In the genomic region with DNA sequence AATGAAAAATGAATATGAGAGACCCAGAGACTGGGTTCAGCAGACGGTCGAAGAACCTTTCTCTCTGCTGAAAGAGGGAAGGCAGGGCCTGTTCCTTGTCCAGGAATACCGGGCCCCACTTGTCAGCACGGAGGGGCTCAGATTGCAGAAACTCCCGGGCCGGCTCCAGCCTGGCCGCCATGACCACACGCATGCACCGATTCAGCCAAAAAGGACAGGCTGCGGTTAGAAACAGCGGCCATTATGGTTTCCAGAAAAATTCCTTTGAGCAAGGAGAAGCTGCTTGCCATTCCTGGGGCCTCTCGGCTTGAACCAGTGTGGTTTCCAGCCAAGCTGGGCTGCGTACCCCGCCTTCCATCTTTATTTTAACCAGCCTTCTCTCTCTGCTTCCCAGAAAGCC, we compare ENCODE assay signal across 17 mouse cellular contexts.
DNase-seq lines count a peak whose midpoint lies in the region; ATAC-seq and TF ChIP-seq lines count a peak whose summit lies in the region.
"Had no signal": no experiment of that assay in that cellular context is flagged by ENCODE, and none has a peak within 500 bp of the region (broad histone marks: within the 10 kb centered on the region; RNA-seq: fewer than 3 reads in every experiment).

No protein-coding gene starts in this region.

- H3K4me1 ChIP-seq in heart, embryonic 10.5 days, result peaks cover 17% of the 10 kb centered on the region
- peaks cover 4% of the 10 kb centered on the region; the same call in 1 of the 2 replicates for H3K4me1 ChIP-seq in intestine, embryonic 15.5 days (replicated peaks)
- H3K4me1 ChIP-seq in stomach, embryonic 15.5 days, result peaks cover 3% of the 10 kb centered on the region
- H3K4me1 ChIP-seq: liver, embryonic 12.5 days had no signal

- H3K4me3 ChIP-seq in heart, embryonic 10.5 days, result no peak overlapping the region
- no peak overlapping the region for H3K4me3 ChIP-seq in layer of hippocampus, adult 2 months
- no peak overlapping the region for H3K4me3 ChIP-seq in intestine, embryonic 15.5 days (replicated peaks)
- H3K4me3 ChIP-seq in stomach, embryonic 15.5 days (replicated peaks), result no peak overlapping the region
- H3K4me3 ChIP-seq: heart, adult 2 months; left cerebral cortex, adult 2 months; liver, embryonic 12.5 days had no signal

- H3K27ac ChIP-seq in heart, embryonic 10.5 days, result peak overlapping the region; percentile 50
- H3K27ac ChIP-seq in layer of hippocampus, adult 2 months, result 0 out of 2 replicates have a peak overlapping the region, but pooled peaks have one; percentile 7
- peak overlapping the region; percentile 63 for H3K27ac ChIP-seq in intestine, embryonic 15.5 days
- H3K27ac ChIP-seq in stomach, embryonic 15.5 days, result peak overlapping the region; percentile 59; the same call in 1 of the 2 replicates
- H3K27ac ChIP-seq: heart, adult 2 months; left cerebral cortex, adult 2 months; liver, embryonic 12.5 days had no signal

- TF ChIP-seq CTCF in layer of hippocampus, adult 2 months (conservative IDR thresholded peaks at IDR 0.05), result no peak

- no peaks in the 10 kb centered on the region for H3K36me3 ChIP-seq in heart, embryonic 10.5 days
- H3K36me3 ChIP-seq in intestine, embryonic 15.5 days, result no peaks in the 10 kb centered on the region
- H3K36me3 ChIP-seq in stomach, embryonic 15.5 days, result no peaks in the 10 kb centered on the region
- H3K36me3 ChIP-seq: liver, embryonic 12.5 days had no signal

- H3K27me3 ChIP-seq in heart, embryonic 10.5 days (ENCODE audit: insufficient read depth, poor library complexity, severe bottlenecking), result peaks cover 9% of the 10 kb centered on the region; the same call in 1 of the 2 replicates
- H3K27me3 ChIP-seq in intestine, embryonic 15.5 days (replicated peaks), result no peaks in the 10 kb centered on the region
- no peaks in the 10 kb centered on the region for H3K27me3 ChIP-seq in stomach, embryonic 15.5 days (replicated peaks)

- H3K4me2 ChIP-seq in intestine, embryonic 15.5 days (replicated peaks), result no peak overlapping the region
- H3K4me2 ChIP-seq in stomach, embryonic 15.5 days, result no peak overlapping the region
- H3K4me2 ChIP-seq: liver, embryonic 12.5 days had no signal

- no peak for DNase-seq in heart, embryonic 10.5 days (ENCODE audit: low spot score)
- no peak for DNase-seq in heart, adult 18-20 months
- DNase-seq in layer of hippocampus, adult 2 months (ENCODE audit: low spot score in 2 of 2), result no peak
- no peak for DNase-seq in layer of hippocampus, adult 9-11 months
- DNase-seq in kidney, adult 18-20 months, result no peak
- DNase-seq in natural killer cell, adult 2 months (ENCODE audit: low spot score in 2 of 2), result no peak
- DNase-seq: adrenal gland, postnatal 14 days; B cell, adult 2 months; cerebellum, postnatal 25 days; heart, adult 2 months; kidney, postnatal 36 days; right cerebral cortex, postnatal 4 days; thymus, postnatal 14 days had no signal

- WGBS in heart, embryonic 10.5 days, result 55% methylated on average over 14 of the region's 14 CpGs
- WGBS in intestine, embryonic 15.5 days, result 57% methylated on average over 14 of the region's 14 CpGs
- WGBS in stomach, embryonic 15.5 days, result 59% methylated on average over 14 of the region's 14 CpGs

- no peaks in the 10 kb centered on the region for H3K9me3 ChIP-seq in heart, embryonic 10.5 days
- no peaks in the 10 kb centered on the region for H3K9me3 ChIP-seq in intestine, embryonic 15.5 days
- H3K9me3 ChIP-seq in stomach, embryonic 15.5 days, result no peaks in the 10 kb centered on the region
- H3K9me3 ChIP-seq: liver, embryonic 12.5 days had no signal

- ATAC-seq in intestine, embryonic 15.5 days, result no peak
- ATAC-seq in stomach, embryonic 15.5 days (ENCODE audit: insufficient read depth, low FRiP score, low read depth), result peak; percentile 50; the same call in 1 of the 2 replicates
- ATAC-seq: liver, embryonic 12.5 days had no signal

- H3K9ac ChIP-seq in intestine, embryonic 15.5 days, result no peak overlapping the region
- H3K9ac ChIP-seq in stomach, embryonic 15.5 days, result no peak overlapping the region
- H3K9ac ChIP-seq: liver, embryonic 12.5 days had no signal

Comparison
In these comparisons a context has a peak if more than half of its experiments do, and no peak if none do; other contexts are left out.
1. H3K27ac ChIP-seq: peak in every context shown above with its lines; median percentile 63 in intestine, embryonic 15.5 days; 59 in stomach, embryonic 15.5 days; 50 in heart, embryonic 10.5 days; 7 in layer of hippocampus, adult 2 months.